Mouse (Mus musculus) NIH3T3 (cell line): ENCODE data around the gene Ntm.
A peak's percentile ranks its signal among the peaks of the same experiment; 100 is the strongest.

ENCODE experiments used
- DNase-seq: peaks from one replicate; pipeline ENCODE4 v3.0.0-alpha.2; 2012; ENCODE audit warnings: low read depth

Gene Ntm

GRCm38 (mm10) chr9:29962978-29963377 lies at the start of gene Ntm:
Gene Ntm (minus strand): TSS chr9:29963141.
- DNase-seq, result no peak

- DNase-seq, result no peak
Measured at GRCm38 (mm10) chr9:30005701-30006100, 42.8 kb upstream of the Ntm start.

GRCm38 (mm10) chr9:30003612-30004011 lies 40.7 kb upstream of the Ntm start:
- peak; percentile 36 for DNase-seq

GRCm38 (mm10) chr9:29981177-29981915 lies 18.4 kb upstream of the Ntm start:
- DNase-seq, result no peak

GRCm38 (mm10) chr9:29961954-29962867 lies 730 bp downstream of the Ntm start:
- DNase-seq, result no peak

- DNase-seq, result no peak
Measured at GRCm38 (mm10) chr9:29961512-29961911, 1.4 kb downstream of the Ntm start.

- no peak for DNase-seq
Measured at GRCm38 (mm10) chr9:29960741-29961140, 2.2 kb downstream of the Ntm start.

- no peak for DNase-seq
Measured at GRCm38 (mm10) chr9:29960236-29960635, 2.7 kb downstream of the Ntm start.

- DNase-seq, result no peak
Measured at GRCm38 (mm10) chr9:29956936-29957335, 6.0 kb downstream of the Ntm start.

- DNase-seq, result no peak
Measured at GRCm38 (mm10) chr9:29954031-29954430, 8.9 kb downstream of the Ntm start.

- no peak for DNase-seq
Measured at GRCm38 (mm10) chr9:29949041-29949440, 13.9 kb downstream of the Ntm start.

GRCm38 (mm10) chr9:29943209-29944070 lies 19.5 kb downstream of the Ntm start:
- no peak for DNase-seq

- DNase-seq, result no peak
Measured at GRCm38 (mm10) chr9:29942183-29942952, 20.6 kb downstream of the Ntm start.

- DNase-seq, result no peak
Measured at GRCm38 (mm10) chr9:29939517-29940034, 23.4 kb downstream of the Ntm start.

- no peak for DNase-seq
Measured at GRCm38 (mm10) chr9:29928796-29929195, 34.1 kb downstream of the Ntm start.

GRCm38 (mm10) chr9:29925382-29925781 lies 37.6 kb downstream of the Ntm start:
- no peak for DNase-seq

GRCm38 (mm10) chr9:29898406-29899054 lies 64.4 kb downstream of the Ntm start:
- DNase-seq, result no peak

GRCm38 (mm10) chr9:29897448-29897847 lies 65.5 kb downstream of the Ntm start:
- DNase-seq, result no peak

GRCm38 (mm10) chr9:29892792-29893191 lies 70.1 kb downstream of the Ntm start:
- no peak for DNase-seq

- no peak for DNase-seq
Measured at GRCm38 (mm10) chr9:29888712-29889111, 74.2 kb downstream of the Ntm start.

- DNase-seq, result no peak
Measured at GRCm38 (mm10) chr9:29887924-29888323, 75.0 kb downstream of the Ntm start.
